Mouse (Mus musculus) urinary bladder, postnatal 0 days (tissue): ENCODE data around the gene Tead1. TPM values are rescaled to one million over a fixed set of nuclear protein-coding genes. Genes with fewer than 3 reads are reported as not detected.

ENCODE experiments used
- microRNA-seq: library from miRNA; unstranded; fragments of <30 nt; microRNA quantifications from one replicate; pipeline ENCODE4, GENCODE M21; 2016
- polyA plus RNA-seq: library from polyadenylated mRNA; unstranded; fragments of >200 nt; fragmentation: Nextera tagmentation; extraction: Ambion mirVana; gene quantifications from 2 replicates; pipeline ENCODE4 v1.2.1, GENCODE M21; 2015

Tead1 gene
- 38.8 and 43.5 TPM in 2 replicates for polyA plus RNA-seq

GRCm38 (mm10) chr7:112679171-112679512 is at the start of gene Tead1:
Tead1 (plus strand) TSS chr7:112679318.

GRCm38 (mm10) chr7:112953777-112954291 is 274.7 kb downstream of the Tead1 start, which contains the start of gene Rassf10:
Rassf10 (plus strand) TSS chr7:112953962.

Small RNA genes within 50 kb of the gene (microRNA-seq; reads per million reads assigned to microRNA genes)
- not detected for gene Gm44462
